Mouse (Mus musculus) NIH3T3 (cell line): Measurements from ENCODE around the gene Dock8.

Experiments
- DNase-seq: peaks from one replicate; pipeline ENCODE4 v3.0.0-alpha.2; 2012; ENCODE audit warnings: low read depth

Dock8 gene

GRCm38 (mm10) chr19:25187681-25188080 lies 188.3 kb downstream of the Dock8 start:
- DNase-seq: no peak

GRCm38 (mm10) chr19:25193751-25194150 lies 194.4 kb downstream of the Dock8 start:
- DNase-seq: no peak

GRCm38 (mm10) chr19:25200081-25200860 lies 200.9 kb downstream of the Dock8 start:
- DNase-seq: peak; percentile 45

GRCm38 (mm10) chr19:25203077-25203476 lies 203.7 kb downstream of the Dock8 start:
- no peak for DNase-seq

GRCm38 (mm10) chr19:25206969-25207368 lies 207.6 kb downstream of the Dock8 start:
- no peak for DNase-seq

- no peak for DNase-seq
Observed at GRCm38 (mm10) chr19:25207731-25208361, 208.5 kb downstream of the Dock8 start.

- no peak for DNase-seq
Observed at GRCm38 (mm10) chr19:25208596-25209110, 209.3 kb downstream of the Dock8 start.

GRCm38 (mm10) chr19:25220611-25221010 lies 221.3 kb downstream of the Dock8 start:
- peak; percentile 40 for DNase-seq

- DNase-seq: no peak
Observed at GRCm38 (mm10) chr19:25221964-25222640, 222.8 kb downstream of the Dock8 start.

- DNase-seq: peak; percentile 54
Observed at GRCm38 (mm10) chr19:25230058-25230974, 231.0 kb downstream of the Dock8 start.

- no peak for DNase-seq
Observed at GRCm38 (mm10) chr19:25230975-25231334, 231.6 kb downstream of the Dock8 start.

- DNase-seq: no peak
Observed at GRCm38 (mm10) chr19:25232032-25232431, 232.7 kb downstream of the Dock8 start.

GRCm38 (mm10) chr19:25236596-25237491 lies 237.5 kb downstream of the Dock8 start, which contains the start of gene Kank1:
Kank1 (plus strand) TSS chr19:25236975.
- no peak for DNase-seq

- no peak for DNase-seq
Observed at GRCm38 (mm10) chr19:25237492-25238040, 238.2 kb downstream of the Dock8 start.

GRCm38 (mm10) chr19:25238121-25238520 lies 238.8 kb downstream of the Dock8 start:
- no peak for DNase-seq

GRCm38 (mm10) chr19:25243566-25243965 lies 244.2 kb downstream of the Dock8 start:
- peak; percentile 86 for DNase-seq

- no peak for DNase-seq
Observed at GRCm38 (mm10) chr19:25246062-25246461, 246.7 kb downstream of the Dock8 start.

GRCm38 (mm10) chr19:25247858-25248552 lies 248.7 kb downstream of the Dock8 start:
- no peak for DNase-seq

- no peak for DNase-seq
Observed at GRCm38 (mm10) chr19:25249230-25249629, 249.9 kb downstream of the Dock8 start.
